Mouse (Mus musculus) liver, embryonic 12.5 days (tissue): ENCODE measurements around the gene Nudt15. TPM values are rescaled to one million over a fixed set of nuclear protein-coding genes. Genes with fewer than 3 reads are reported as not detected.

Experiments used
- ATAC-seq: fragments of 200-750 bp; cut with Nextera tagmentation; 2 replicates; pipeline ENCODE4 v1.8.0; 2017; ENCODE audit warnings: moderate number of reproducible peaks, mild to moderate bottlenecking, moderate library complexity
- H3K27ac ChIP-seq: fragments of 300-500 bp; sonication (generic); 2 replicates; pipeline ENCODE4 v1.5.1; 2016; ENCODE audit warnings: mild to moderate bottlenecking
- H3K27me3 ChIP-seq: fragments of 300-500 bp; sonication (generic); replicated peaks from 2 replicates; pipeline ENCODE4 v1.6.1; 2016; ENCODE audit warnings: mild to moderate bottlenecking, moderate library complexity
- H3K36me3 ChIP-seq: fragments of 300-500 bp; sonication (generic); 2 replicates; pipeline ENCODE4 v1.6.1; 2016; ENCODE audit warnings: mild to moderate bottlenecking, moderate library complexity
- H3K4me1 ChIP-seq: fragments of 300-500 bp; sonication (generic); 2 replicates; pipeline ENCODE4 v1.6.1; 2016
- H3K4me2 ChIP-seq: fragments of 300-500 bp; sonication (generic); 2 replicates; pipeline ENCODE4 v1.6.1; 2016; ENCODE audit warnings: mild to moderate bottlenecking, moderate library complexity
- H3K4me3 ChIP-seq: fragments of 300-500 bp; sonication (generic); 2 replicates; pipeline ENCODE4 v1.5.1; 2016; ENCODE audit warnings: mild to moderate bottlenecking, moderate library complexity
- H3K9ac ChIP-seq: fragments of 300-500 bp; sonication (generic); 2 replicates; pipeline ENCODE4 v1.6.1; 2016; ENCODE audit warnings: mild to moderate bottlenecking, moderate library complexity
- H3K9me3 ChIP-seq: fragments of 300-500 bp; sonication (generic); replicated peaks from 2 replicates; pipeline ENCODE4 v1.6.1; 2016; ENCODE audit warnings: mild to moderate bottlenecking, moderate library complexity
- WGBS: fragments of 180-500 bp; shearing (Covaris S2); methylation state at CpG from one replicate; pipeline ENCODE4 v1.1.7; 2016; ENCODE audit not compliant: insufficient replicate concordance; 5-methylcytosine and 5-hydroxymethylcytosine counted together
- polyA plus RNA-seq: library from polyadenylated mRNA; unstranded; fragments of >200 nt; fragmentation: Nextera tagmentation; extraction: Ambion mirVana; gene quantifications from 2 replicates; pipeline ENCODE4 v1.2.1, GENCODE M21; 2016

The Nudt15 gene
- polyA plus RNA-seq, 1 experiment from 2014 or later: 5.5 TPM

- Histone ChIP-seq H3K4me3 (no peak overlapping the region), H3K27me3 (no peaks in the 10 kb centered on the region), H3K27ac (no peak overlapping the region), H3K36me3 (no peaks in the 10 kb centered on the region), H3K9ac (no peak overlapping the region), H3K4me2 (no peak overlapping the region), H3K9me3 (no peaks in the 10 kb centered on the region), H3K4me1 (peaks cover 26% of the 10 kb centered on the region)
- no peak for ATAC-seq
- 44% methylated on average over 8 of the region's 8 CpGs for WGBS
Measured at GRCm38 (mm10) chr14:73506283-73506682, 41.8 kb downstream of the Nudt15 start.

DNA sequence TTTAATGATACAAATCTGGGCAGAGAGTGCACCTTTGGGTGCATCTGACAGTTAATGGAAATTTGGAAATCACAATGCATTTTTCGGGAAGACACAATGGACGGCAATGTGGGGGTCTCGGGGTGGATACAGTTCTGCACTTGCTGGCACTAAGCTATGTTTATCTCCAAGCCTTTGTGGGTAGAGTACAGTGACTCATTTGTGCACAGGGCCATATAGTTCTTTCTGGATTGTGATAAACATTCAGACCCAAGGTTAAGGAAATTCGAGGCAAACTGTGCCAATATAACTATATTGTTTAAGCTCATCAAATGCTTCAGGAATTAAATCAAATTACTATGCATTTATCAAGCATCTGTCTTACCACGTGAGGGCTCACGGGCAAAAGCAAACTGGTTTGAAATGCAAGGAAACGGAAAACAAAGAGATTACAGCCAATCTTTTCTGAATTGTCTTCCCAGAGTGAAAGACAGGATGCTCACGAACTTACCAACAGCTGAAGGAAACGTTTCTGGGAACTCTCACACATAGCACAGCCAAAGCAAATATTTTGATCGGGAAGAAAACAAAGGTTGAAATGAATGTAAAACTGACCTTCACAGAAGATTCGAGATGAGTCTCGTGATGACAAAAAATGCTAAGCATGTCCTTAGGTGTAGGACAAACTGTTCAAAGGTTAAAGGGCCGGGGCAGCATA lies 44.7 kb downstream of the Nudt15 start:
- H3K4me2 ChIP-seq: no peak overlapping the region
- no peak for ATAC-seq
- H3K4me3 ChIP-seq: no peak overlapping the region
- no peak overlapping the region for H3K9ac ChIP-seq
- peaks cover 16% of the 10 kb centered on the region for H3K4me1 ChIP-seq
- 50% methylated on average over 13 of the region's 13 CpGs for WGBS
- H3K27ac ChIP-seq: no peak overlapping the region
- H3K9me3 ChIP-seq: no peaks in the 10 kb centered on the region
- no peaks in the 10 kb centered on the region for H3K27me3 ChIP-seq
- no peaks in the 10 kb centered on the region for H3K36me3 ChIP-seq

- Histone ChIP-seq H3K36me3 (no peaks in the 10 kb centered on the region), H3K4me2 (no peak overlapping the region), H3K9ac (no peak overlapping the region), H3K9me3 (no peaks in the 10 kb centered on the region), H3K27me3 (no peaks in the 10 kb centered on the region), H3K4me3 (no peak overlapping the region), H3K27ac (no peak overlapping the region), H3K4me1 (peaks cover 11% of the 10 kb centered on the region)
- no peak for ATAC-seq
- WGBS: 47% methylated on average over 7 of the region's 7 CpGs
Measured at GRCm38 (mm10) chr14:73502591-73503184, 45.4 kb downstream of the Nudt15 start.

DNA sequence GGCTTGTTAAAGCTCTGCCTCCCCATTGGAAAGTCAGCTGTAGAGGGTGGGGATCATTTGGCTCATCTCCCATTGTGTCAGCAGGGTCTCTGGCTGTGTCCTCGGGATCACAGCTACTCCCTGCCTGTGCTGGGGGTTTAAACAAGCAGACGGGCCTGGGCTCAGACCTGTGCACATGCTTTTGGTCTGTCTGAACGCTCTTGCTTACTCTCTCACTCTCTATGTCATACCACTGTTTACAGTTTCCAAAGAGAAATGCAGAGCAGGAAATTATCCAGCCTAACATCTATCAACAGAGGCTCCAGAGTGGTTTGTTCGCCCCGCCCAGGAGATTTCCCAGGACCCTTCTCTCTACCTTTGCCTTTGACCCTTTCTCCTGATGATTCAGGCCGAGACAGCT lies 46.3 kb downstream of the Nudt15 start:
- Histone ChIP-seq H3K9ac (no peak overlapping the region), H3K27ac (no peak overlapping the region), H3K4me1 (peaks cover 8% of the 10 kb centered on the region), H3K4me3 (no peak overlapping the region), H3K4me2 (no peak overlapping the region), H3K9me3 (no peaks in the 10 kb centered on the region), H3K27me3 (no peaks in the 10 kb centered on the region), H3K36me3 (no peaks in the 10 kb centered on the region)
- ATAC-seq: no peak
- WGBS: 69% methylated on average over 6 of the region's 6 CpGs

DNA sequence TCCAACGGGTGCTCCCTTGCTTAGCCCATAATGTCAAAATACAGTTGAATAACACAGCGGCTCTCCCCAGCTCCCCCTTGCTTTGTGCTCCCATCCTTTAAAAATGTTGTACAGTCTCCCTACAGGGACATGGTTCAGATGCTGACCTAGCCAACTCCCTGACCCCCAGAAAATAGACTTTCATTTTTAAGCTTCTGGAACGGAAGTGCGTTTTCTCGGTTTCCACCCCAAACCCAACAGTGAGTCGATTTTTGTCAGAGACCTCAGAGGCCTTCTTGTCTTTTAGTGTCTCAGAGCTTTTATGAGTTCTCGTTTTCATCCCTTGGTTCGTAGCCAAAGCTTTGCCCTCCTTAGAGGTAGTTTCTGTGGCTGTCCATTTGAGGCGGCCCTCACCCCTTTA lies 46.8 kb downstream of the Nudt15 start:
- H3K4me3 ChIP-seq: no peak overlapping the region
- peaks cover 4% of the 10 kb centered on the region for H3K4me1 ChIP-seq
- H3K27ac ChIP-seq: no peak overlapping the region
- H3K36me3 ChIP-seq: no peaks in the 10 kb centered on the region
- no peak overlapping the region for H3K4me2 ChIP-seq
- no peak for ATAC-seq
- H3K9ac ChIP-seq: no peak overlapping the region
- no peaks in the 10 kb centered on the region for H3K27me3 ChIP-seq
- no peaks in the 10 kb centered on the region for H3K9me3 ChIP-seq
- WGBS: 76% methylated on average over 9 of the region's 9 CpGs

DNA sequence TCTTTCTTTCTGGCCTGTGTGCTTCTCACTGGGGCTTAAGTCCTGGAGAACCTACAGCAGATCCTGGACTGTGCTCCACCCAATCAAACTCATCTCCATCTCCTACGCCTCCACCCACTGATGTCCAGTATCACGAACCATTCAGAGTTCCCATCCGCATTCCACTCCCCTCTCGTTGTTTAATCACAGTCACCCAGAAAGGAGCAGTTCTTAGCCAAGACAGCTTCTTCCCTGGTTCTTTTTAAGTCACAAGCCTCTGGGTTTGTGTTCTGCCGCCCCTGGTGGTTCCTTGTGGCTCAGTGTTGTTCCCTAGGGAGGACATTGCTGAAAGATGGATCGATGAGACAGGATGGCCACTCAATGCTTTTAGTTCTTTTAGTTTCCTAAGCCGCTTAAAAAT lies 52.3 kb downstream of the Nudt15 start:
- no peak overlapping the region for H3K27ac ChIP-seq

DNA sequence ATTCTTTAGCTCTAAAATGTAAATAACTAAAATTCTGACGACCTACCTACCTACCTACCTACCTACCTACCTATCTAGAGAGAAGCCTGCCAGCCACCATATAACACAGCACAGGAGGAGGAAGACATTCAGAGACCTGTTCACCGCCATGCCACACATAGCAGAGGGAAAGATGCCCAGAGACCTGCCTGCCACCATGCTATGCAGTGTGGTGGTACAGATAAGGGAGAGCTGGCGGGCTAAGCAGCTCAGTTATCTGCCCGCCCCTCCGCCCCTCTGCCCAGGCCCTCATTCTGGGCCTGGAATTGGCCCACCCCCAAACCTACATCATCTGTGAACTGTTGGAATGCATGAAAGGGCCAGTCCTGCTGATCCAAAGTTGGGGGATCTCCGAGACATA lies 53.9 kb downstream of the Nudt15 start:
- H3K27ac ChIP-seq: no peak overlapping the region
- WGBS: 39% methylated on average over 6 of the region's 6 CpGs
- no peaks in the 10 kb centered on the region for H3K36me3 ChIP-seq
- H3K4me3 ChIP-seq: no peak overlapping the region
- no peaks in the 10 kb centered on the region for H3K27me3 ChIP-seq
- no peak overlapping the region for H3K9ac ChIP-seq
- H3K4me1 ChIP-seq: peaks cover 5% of the 10 kb centered on the region
- no peak overlapping the region for H3K4me2 ChIP-seq
- ATAC-seq: 0 out of 2 replicates have a peak, but pooled peaks have one; percentile 30
- no peaks in the 10 kb centered on the region for H3K9me3 ChIP-seq

More for the DNA sequence above, 52.3 kb downstream of the Nudt15 start:
- Histone ChIP-seq H3K4me1 (peaks cover 5% of the 10 kb centered on the region), H3K36me3 (no peaks in the 10 kb centered on the region), H3K4me2 (no peak overlapping the region), H3K4me3 (no peak overlapping the region), H3K27me3 (no peaks in the 10 kb centered on the region), H3K9ac (no peak overlapping the region), H3K9me3 (no peaks in the 10 kb centered on the region)
- WGBS: 66% methylated on average over 7 of the region's 7 CpGs
- no peak for ATAC-seq

DNA sequence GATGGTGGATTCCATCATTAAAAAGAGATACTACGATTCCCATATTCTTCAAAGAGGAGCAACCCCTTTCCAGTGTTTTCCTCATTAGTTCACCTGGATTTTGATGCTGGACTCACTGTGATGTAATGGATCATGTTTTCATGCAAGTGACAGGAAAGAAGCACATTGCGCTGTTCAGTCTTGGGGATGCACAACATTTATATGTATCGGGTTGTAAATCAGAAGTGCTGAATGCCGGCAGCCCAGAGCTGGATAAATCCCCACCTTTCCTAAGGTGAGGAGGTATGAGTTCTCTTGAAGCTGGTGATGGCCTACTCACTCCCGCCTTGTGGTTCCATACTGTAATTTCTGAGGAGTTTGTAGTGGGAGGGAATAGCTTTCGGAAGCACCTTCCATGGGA lies 54.7 kb downstream of the Nudt15 start:
- no peak overlapping the region for H3K27ac ChIP-seq
- no peaks in the 10 kb centered on the region for H3K9me3 ChIP-seq
- ATAC-seq: no peak
- H3K9ac ChIP-seq: no peak overlapping the region
- no peaks in the 10 kb centered on the region for H3K36me3 ChIP-seq
- WGBS: 87% methylated on average over 6 of the region's 6 CpGs
- no peak overlapping the region for H3K4me2 ChIP-seq
- H3K4me3 ChIP-seq: no peak overlapping the region
- no peaks in the 10 kb centered on the region for H3K27me3 ChIP-seq
- H3K4me1 ChIP-seq: peaks cover 5% of the 10 kb centered on the region

DNA sequence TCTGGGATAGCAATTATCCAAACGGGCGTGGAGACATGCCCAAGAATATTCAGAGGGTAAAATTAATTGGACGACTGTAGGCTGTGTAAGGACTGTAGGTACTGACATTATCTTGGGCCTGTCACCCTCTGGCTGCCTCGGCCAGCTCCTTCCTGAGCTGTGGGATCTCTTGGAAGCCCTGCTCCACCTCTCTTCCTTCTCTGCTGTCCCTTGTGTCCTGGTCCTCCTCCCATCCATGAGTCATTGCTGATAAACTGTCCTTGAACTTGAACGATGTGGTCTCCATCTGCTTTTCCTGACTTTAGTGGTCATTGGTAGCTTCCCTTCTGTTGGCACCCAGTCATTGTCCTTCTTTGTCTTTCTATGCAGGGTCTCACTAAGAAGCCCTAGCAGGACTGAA lies 61.4 kb downstream of the Nudt15 start:
- ATAC-seq: no peak

GRCm38 (mm10) chr14:73484366-73485110 lies 63.5 kb downstream of the Nudt15 start:
- 48% methylated on average over 3 of the region's 3 CpGs for WGBS
- Histone ChIP-seq H3K27me3 (no peaks in the 10 kb centered on the region), H3K9me3 (no peaks in the 10 kb centered on the region), H3K4me3 (no peak overlapping the region), H3K27ac (no peak overlapping the region), H3K36me3 (no peaks in the 10 kb centered on the region), H3K9ac (no peak overlapping the region), H3K4me2 (no peak overlapping the region), H3K4me1 (no peaks in the 10 kb centered on the region)
- ATAC-seq: no peak

More for the DNA sequence above, 61.4 kb downstream of the Nudt15 start:
- Histone ChIP-seq H3K27ac (no peak overlapping the region), H3K27me3 (no peaks in the 10 kb centered on the region), H3K4me1 (no peaks in the 10 kb centered on the region), H3K4me3 (no peak overlapping the region), H3K36me3 (no peaks in the 10 kb centered on the region), H3K9ac (no peak overlapping the region), H3K9me3 (no peaks in the 10 kb centered on the region), H3K4me2 (no peak overlapping the region)
- 48% methylated on average over 5 of the region's 5 CpGs for WGBS

- H3K9me3 ChIP-seq: no peaks in the 10 kb centered on the region
- no peak overlapping the region for H3K4me2 ChIP-seq
- H3K4me1 ChIP-seq: no peaks in the 10 kb centered on the region
- ATAC-seq: no peak
- no peak overlapping the region for H3K9ac ChIP-seq
- H3K27ac ChIP-seq: no peak overlapping the region
- 68% methylated on average over 5 of the region's 5 CpGs for WGBS
- no peak overlapping the region for H3K4me3 ChIP-seq
- no peaks in the 10 kb centered on the region for H3K27me3 ChIP-seq
- H3K36me3 ChIP-seq: no peaks in the 10 kb centered on the region
Measured at GRCm38 (mm10) chr14:73483516-73484229, 64.4 kb downstream of the Nudt15 start.

DNA sequence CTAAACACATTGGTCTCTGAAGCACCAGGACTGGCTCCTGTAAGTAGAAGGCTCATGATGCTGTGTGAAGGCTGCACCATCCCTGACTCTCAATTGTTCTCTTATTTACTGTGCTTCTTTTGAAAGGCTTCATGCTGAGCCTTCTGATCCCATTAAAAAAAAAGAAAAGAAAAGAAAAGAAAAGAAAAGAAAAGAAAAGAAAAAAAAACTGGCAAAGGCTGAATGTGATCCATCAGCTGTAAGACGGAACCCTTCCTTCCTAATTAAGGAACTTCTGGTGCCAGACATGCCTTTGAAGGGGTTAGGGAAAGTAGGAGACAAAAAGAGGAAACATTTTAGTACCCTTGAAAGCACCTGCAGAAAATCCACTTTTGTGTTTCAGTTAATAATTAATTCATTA lies 68.3 kb downstream of the Nudt15 start:
- Histone ChIP-seq H3K4me2 (no peak overlapping the region), H3K27ac (no peak overlapping the region), H3K4me1 (no peaks in the 10 kb centered on the region), H3K9ac (no peak overlapping the region), H3K27me3 (no peaks in the 10 kb centered on the region), H3K9me3 (no peaks in the 10 kb centered on the region), H3K4me3 (no peak overlapping the region), H3K36me3 (no peaks in the 10 kb centered on the region)
- WGBS: 61% methylated on average over 1 of the region's 1 CpGs
- ATAC-seq: no peak
